Mouse (Mus musculus) cerebral cortex, adult 2 months (tissue): ENCODE measurements around the gene Tgfbr2.

Experiments used
- WGBS: fragments of 180-500 bp; shearing (Covaris S2); methylation state at CpG from one replicate; pipeline ENCODE4 v1.1.7; 2018; 5-methylcytosine and 5-hydroxymethylcytosine counted together

The Tgfbr2 gene

DNA sequence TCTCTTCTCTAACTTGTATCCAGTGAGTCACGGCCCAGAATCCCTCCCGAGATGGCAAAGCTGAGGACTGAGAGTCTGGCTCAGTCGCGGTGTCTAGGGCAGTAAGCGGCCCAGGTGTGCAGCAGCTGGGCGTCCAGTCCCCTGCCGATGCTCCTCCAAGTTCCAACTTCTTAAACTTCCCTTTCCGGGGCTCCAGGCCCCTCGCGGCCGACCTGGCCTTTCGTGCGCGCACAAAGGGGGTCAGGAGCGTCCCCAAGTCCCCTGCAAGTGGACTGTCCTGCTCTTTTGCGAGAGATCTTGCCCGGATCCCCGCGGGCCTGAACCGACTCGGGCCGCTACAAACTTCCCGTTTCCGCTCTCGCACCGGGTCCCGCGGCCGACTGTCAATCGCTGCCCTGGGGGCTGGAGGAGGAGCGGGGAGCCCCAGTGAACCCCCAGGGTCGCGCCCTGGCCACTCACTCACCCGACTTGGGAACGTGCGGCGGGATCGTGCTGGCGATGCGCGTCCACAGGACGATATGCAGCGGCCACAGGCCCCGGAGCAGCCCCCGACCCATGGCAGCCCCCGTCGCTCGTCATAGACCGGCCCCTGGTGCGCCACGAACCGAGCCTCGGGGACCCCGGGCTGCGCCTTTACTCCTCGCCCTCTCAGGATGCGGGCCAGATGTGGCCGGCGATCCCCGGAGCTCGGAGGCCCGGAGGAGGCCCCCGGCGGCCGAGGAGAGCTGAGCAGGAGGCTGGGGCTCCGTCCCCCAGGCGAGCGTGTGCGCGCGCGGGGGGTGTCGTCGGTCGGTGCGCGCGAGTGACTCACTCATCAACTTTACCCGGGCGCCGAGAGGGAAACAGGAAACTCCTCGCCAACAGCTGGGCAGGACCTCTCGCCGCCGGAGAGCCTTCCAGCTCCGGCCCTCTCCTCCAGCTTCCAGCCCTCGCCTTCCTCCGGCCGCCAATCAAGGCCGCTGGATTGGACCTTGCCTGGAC lies at the start of gene Tgfbr2:
Gene Tgfbr2 (minus strand): TSS at position 880 of the 981 bp plus-strand sequence.
- 3% methylated on average over 90 of the region's 90 CpGs for WGBS

DNA sequence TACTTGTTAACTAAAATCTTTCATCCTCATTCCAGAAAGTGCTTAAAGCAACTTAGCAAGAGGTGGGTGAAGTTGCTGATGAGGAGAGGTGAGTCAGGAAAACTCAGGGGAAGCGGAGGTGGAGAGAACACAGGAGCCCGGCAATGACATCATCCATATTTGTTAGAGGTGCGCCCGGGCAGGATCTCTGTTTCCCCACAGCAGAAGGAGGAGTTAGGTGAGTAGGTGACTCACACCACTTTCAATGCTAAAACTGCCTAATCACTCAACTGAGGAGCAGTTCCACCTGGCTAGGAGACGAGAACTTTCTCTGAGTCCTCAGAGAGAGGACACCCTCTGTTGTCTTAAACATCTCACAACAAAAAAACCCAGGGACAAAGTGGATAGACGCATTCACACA lies 48.2 kb upstream of the Tgfbr2 start:
- 58% methylated on average over 6 of the region's 6 CpGs for WGBS

DNA sequence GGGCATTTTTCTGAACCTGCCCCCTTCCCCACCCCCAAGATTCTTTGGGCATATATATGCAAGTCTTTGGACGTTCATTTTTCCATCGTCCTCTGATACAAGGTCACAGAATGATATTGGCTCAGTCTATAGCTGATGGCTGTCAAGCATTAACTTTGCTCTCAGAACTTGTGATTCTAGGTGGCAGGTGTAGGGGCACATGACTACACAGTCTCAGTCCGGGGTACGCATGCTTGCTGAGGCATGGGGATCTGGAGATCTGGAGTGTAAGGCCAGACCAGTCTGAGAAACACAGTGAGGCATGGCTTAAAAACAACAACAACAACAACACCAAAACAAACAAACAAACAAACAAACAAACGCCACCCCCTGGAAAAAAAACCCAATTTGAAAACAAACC lies 47.5 kb upstream of the Tgfbr2 start:
- WGBS, result 92% methylated on average over 5 of the region's 5 CpGs

DNA sequence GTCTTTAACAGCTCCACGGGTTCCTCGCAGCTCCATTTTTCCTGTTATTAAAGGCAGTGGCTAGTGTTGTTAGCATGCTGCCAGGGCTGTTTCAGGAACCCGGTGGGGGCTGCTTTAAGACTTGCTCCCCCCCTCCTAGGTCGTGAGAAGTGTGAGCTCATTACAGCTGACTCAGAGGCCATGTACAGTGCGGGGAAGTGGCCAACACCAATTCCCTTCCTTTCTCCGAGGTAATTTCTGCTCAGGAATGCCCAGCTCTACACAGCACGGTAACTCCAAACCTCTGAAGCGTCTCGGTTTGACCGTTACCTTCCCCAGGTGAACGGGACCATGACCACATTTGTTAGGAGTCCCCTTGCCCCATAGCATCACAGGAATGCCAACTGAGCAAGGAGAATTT lies 46.8 kb upstream of the Tgfbr2 start:
- WGBS, result 77% methylated on average over 11 of the region's 11 CpGs

DNA sequence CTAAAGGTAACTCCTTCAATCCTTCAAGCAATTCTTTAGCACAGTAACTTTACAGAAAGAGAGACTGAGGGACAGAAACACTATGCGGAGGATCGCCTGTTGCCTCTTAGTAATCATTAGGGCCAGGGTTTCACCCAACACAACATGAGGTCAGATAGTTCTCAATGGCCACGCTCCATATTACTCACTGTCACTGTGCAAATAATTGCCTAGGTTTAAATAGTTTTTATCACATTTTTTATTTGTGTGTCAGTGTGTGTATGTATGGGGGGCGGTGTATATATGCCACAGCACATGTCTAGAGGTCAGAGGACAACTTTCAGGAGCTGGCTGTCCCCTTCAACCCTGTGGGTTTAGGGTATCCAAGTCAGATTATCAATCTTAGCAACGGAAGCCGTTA lies 46.4 kb upstream of the Tgfbr2 start:
- 95% methylated on average over 6 of the region's 6 CpGs for WGBS

DNA sequence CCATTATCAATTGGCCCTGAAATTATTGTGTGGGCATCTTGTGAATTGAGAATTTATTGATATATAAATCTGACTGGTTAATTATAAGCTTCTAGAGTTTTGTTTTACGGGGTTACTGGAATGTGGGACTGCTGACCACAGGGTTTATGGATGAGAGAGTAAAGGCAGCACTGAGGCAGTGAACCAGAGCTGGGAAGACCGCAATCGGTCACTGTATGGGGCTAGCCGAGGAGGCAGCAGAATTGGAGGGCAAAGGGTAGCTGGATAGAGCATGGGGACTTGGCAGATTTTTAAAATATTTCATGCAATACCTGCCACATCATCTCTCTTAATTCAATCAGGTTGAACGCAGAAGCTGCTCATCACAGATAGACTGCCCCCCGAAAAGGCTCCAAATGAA lies 45.5 kb upstream of the Tgfbr2 start:
- WGBS, result 97% methylated on average over 6 of the region's 6 CpGs

DNA sequence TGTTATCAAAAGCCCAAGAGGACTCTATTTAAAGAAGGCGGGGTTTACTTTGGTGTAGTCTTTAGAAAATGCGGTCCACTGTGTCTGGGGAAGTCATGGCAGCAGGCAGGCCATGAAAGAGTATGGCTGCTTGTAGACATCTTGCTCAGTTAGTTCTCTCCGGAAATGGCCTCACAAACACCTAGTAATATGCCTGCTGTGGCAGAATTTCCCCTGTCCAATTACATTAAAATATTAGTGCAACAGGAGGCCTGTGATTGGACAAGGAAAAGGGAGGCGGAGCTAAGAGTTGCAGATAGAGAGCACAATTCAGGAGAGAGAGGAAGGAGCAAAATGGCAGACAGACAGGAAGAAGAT lies 45.0 kb upstream of the Tgfbr2 start:
- WGBS, result 93% methylated on average over 4 of the region's 4 CpGs

DNA sequence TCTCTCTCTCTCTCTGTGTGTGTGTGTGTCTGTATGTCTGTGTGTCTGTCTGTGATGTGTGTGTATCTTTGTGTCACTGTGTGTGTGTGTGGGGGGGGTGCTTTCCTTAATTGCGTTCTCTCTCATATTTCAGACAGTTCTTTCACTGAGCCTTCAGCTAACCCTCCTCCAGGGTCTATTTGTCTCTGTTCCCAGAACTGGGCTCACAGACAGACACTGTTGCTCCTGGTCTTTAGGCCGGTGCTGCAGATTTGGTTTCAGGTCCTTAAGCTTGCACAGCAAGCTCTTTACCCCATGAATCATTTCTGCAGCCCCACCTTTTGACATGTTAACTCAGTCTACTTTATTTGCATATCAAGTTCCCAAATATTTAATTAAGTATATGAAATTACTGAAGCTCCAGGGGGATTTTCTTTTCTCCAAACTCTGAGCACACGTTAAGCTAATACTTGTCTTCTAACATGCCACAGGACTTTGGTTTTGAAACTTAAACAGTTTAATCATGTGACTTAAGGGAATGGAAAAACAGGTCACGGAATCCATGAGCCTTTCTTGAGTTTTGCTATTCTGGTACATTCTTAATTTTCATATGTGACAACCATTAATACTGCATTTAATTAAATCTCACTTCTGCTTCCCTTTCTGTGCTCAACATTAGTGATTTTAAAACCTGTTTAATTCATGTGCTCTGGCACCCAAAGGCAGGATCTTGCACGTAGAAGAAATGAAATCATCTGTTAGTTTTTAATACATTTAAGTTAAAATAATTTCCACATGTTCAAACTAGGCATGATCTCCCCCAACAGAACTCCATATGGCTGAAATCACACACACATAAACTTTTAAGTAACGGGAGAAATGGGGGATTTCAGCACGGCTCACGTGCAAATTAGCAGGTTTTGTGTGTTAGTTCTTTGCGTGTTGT lies 44.3 kb upstream of the Tgfbr2 start:
- 82% methylated on average over 9 of the region's 9 CpGs for WGBS

DNA sequence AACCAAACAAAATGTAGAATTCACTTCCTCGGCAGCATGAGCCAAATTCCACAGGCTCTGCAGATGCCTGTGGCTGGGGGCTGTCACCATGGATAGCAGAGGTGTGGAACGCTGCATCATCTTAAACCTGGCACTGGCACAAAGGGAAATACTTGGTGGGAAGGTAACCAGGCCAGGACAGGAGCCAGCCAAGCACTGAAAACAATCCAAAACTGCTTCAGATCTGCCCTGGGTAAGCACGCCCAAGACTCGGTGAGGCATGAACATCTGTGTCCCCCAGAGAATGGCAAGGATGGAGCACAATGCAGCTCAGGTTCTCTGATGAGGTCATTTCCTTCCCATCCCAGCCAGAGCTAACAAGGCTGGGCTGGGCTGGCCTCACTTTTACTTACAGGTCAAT lies 43.6 kb upstream of the Tgfbr2 start:
- WGBS, result 37% methylated on average over 4 of the region's 4 CpGs

DNA sequence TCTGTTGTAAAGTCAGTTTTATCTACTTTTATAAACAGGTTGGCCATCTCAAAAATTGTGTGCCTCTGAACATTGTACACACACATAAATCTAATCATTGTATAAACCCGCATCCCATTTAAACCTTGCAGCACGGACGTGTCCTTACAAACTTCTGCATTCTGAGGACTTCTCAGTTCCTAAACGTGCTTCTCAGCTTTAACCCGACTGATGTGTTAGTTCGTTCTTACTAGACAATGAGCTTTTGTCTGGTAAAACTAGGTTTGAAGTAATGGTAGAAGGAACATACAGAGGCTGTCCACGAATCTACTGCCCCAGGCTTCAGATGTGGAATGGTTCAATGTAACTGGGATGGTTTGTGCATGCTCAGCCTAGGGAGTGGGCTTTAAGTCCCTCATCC lies 41.9 kb upstream of the Tgfbr2 start:
- 90% methylated on average over 7 of the region's 7 CpGs for whole genome bisulfite sequencing

DNA sequence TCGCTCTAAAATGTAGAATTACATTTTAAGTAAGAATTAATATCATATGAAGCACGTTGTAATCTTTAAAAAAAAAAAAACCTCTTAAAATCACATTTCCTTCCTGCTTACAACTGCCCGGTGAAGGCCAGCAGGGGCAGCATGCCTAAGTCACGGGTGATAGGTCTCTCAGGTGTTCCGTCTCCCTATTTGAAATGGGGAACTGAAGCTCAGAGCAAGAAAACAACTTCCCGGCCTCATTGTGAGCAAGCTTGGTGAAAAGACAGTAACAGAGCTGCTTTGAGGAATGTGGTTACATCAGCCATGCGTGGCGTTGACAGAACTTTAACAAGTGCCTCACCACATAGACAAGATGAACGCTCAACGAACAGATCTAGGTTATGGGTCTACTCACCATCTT lies 41.5 kb upstream of the Tgfbr2 start:
- WGBS, result 90% methylated on average over 10 of the region's 10 CpGs

DNA sequence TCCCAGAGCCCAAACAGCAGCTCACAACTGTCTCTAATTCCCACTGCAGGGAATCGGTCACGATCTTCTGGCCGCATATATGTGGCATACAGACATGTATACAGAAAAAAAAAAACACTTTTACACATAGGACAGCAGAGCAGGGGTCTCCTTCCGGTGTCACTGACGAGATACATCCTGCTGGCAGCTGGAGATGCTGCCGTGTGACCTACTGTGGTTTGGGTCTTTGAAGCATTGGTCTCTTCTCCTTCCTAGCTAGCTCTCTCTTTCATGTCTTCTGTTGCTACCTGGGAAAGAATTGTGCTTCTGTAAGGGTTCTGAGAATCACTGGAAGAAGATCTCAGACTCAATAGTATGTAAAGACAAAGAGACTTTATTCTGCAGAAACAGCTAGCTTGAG lies 39.1 kb upstream of the Tgfbr2 start:
- WGBS, result 92% methylated on average over 6 of the region's 6 CpGs

DNA sequence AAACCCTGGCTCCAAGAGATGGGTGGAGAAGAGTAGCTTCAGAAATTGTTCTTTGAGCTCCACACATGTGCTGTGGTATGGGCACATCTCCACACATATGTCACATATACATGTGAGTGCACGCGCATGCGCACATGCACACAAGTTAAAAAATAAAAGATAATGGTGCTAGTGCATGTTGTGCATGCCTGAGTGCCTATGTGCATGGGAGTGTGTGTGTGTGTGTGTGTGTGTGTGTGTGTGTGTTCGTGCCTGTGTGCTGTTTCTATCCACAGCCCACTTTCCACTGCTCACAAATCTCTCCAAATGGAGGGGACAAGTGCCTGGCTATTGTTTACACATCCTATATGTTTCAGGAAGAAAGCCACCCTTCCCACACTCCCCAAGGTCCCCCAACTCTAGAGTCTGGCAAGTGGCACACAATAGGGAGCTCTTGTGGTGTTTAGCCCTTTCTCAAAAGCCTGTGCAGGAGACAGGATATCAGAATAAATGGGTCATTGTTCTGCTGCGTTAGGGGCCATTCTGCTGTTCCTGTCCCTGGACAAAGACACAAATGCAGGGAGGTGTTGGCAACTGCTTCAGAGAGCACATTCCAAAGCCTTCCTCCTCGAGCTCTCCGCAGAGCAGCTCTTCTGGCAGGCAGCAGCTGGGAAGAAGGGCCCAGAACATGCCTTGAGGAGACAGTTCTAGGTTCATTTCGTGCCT lies 37.9 kb upstream of the Tgfbr2 start:
- WGBS, result 72% methylated on average over 8 of the region's 8 CpGs

DNA sequence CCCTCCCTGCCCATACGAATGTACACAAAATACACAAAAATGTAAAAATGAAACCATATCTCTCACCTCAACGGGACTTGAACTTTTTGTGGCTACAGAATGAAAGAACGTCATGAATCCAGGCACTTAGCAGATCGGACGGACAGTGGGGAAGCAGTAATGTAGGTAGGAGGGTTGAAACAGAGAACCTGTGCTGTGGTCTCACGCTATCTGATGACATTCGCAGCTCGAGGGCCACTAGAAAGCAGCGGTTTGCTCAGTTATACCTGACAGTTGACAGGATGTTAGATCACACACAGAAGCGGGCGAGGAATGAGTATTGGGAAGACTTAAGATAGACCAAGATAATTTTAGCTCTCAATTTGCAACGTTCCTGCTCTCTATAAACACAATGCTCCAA lies 36.9 kb upstream of the Tgfbr2 start:
- WGBS, result 85% methylated on average over 12 of the region's 12 CpGs

DNA sequence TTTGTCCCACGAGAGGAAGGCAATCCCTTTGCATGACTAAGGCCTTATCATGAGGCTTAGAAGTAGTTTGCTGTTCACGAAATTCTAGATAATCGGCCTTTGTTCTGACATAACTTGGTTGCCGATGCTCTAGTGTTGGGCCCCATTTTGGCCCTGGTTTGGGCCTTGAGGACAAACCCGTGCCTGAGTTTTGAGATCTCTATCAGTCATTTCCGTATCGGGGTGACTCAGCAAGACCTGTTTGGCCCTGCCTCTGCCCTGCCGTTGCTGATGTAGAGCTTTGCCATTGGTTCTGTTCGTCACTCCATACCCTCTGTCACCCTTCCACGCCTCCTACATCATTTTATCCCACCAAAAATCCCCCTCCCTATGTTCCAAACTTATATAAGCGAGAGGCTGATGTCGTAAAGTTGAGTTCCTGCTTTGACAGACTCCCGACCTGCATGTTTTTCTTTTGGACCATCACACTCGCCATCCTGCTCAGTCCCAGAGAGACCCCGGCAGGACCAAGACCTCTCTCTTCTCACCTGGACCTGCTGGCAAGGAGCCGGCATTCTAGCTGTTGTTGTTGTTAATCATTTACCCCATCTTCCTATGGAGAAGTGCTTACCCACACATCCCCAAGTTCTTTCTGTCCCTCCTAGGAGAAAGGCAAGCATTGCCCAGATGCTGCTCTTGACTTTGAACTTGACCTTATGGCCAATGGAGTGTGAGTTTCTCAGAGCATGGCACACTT lies 33.2 kb upstream of the Tgfbr2 start:
- 95% methylated on average over 16 of the region's 16 CpGs for WGBS

DNA sequence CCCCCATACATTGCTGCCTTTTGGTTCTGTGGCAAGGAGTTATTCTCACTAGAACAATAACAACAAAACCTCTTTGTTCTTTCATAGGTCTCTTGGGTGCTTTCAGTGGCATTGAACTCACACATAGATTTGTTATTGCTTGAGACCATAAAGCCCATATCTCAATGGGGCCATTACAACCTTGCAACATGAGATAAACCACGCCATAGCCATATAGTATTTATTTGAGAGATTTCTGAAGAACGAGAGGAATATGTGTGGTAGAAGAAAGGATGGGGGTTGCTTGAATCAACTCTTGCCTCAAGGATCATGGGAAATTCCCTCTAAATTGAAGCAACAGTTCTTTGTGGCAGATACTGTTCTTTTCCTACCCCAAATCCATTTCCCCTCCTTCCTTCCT lies 31.7 kb upstream of the Tgfbr2 start:
- WGBS, result 96% methylated on average over 2 of the region's 2 CpGs

DNA sequence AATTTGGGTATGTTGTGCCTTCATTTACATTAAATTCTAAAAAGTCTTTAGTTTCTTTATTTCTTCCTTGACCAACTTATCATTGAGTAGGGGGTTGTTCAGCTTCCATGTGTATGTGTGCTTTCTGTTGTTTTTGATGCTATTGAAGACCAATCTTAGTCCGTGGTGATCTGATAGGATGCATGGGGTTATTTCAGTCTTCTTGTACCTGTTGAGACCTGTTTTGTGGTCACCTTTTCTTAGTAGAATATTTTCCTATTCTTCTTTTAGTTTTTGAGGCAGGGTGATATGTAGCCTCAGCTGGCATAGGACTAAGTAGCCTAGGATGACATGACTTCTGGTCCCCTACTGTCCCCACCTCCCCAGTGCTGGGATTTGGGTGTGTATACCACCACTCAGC lies 28.5 kb upstream of the Tgfbr2 start:
- 97% methylated on average over 1 of the region's 1 CpGs for WGBS

DNA sequence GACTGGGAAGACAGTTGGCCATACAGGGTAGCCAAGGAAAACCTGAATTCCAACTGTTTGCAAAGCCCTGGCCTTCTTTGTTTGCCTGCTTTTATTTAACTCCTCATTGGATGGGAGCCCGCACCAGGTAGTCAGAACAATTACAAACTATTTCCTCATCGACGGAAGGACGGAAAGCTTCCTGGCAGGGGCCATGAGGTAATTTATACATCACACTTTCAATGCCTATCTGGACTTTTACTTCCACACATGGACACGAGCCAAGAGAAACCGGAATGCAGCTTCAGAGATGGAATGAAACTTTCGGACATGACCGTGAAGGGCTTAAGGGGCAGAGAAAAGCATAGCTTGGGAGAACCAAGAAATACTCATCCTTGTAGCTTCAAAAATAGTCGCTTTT lies 24.0 kb upstream of the Tgfbr2 start:
- 54% methylated on average over 9 of the region's 9 CpGs for WGBS

DNA sequence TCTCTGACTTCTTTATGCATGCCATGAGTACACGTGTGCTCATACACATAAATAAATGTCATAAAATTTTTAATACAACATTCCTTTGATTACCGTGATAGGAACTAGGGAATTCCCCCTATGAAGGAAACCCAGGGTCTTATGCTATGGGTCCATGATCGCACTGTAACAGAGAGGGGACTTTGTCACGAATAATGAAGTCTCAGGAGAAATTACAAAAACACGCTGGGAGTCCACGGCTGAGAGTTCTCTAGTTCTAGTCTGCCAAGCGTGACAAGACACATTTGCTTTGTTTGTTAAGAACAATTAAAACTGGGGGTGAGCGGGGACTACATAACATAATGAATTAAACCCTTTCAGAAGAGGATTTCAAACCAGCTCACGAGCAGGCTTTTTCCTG lies 23.3 kb upstream of the Tgfbr2 start:
- WGBS, result 73% methylated on average over 9 of the region's 9 CpGs

DNA sequence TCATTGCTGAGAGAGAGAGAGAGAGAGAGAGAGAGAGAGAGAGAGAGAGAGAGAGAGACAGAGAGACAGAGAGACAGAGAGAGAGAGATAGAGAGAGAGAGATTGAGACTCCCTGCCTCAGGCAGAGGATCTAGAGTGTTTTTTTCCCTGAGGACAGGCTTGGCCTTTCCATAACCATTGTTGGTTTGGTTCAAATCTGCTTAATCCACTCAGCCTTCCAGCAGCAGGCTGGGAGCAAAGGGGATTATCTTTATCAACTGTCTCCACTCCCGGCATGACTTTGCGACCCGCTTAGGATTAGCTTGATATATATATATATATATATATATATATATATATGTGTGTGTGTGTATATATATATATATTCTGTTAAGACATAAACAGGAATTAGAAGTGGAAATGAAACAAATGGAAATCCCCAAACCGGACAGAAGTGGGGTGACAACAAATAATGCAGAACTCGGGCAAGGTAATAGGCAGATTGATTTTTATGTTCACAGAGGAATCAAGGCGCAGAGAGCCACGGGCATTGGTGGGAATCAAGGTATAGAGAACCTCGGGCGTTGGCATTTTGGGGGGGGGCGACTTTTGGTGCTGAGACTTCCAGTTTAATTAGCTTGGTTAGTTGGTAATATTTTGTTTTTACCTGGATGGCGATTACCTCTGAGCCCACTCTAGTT lies 22.5 kb upstream of the Tgfbr2 start:
- WGBS, result 97% methylated on average over 11 of the region's 11 CpGs
